10 mouse cellular contexts compared by ENCODE assay signal in genomic region chr12:91787959-91788437, GRCm38 (mm10). TPM values are rescaled to one million over a fixed set of nuclear protein-coding genes. Genes with fewer than 3 reads are reported as not detected.
DNase-seq lines count a peak whose midpoint lies in the region; TF ChIP-seq lines count a peak whose summit lies in the region.
"Had no signal": no experiment of that assay in that cellular context is flagged by ENCODE, and none has a peak within 500 bp of the region (broad histone marks: within the 10 kb centered on the region; RNA-seq: fewer than 3 reads in every experiment).

Gene Ston2, minus strand, starts transcription at chr12:91788387.

- DNase-seq in adrenal gland, postnatal 10 days, result no peak
- no peak for DNase-seq in adrenal gland, adult 2 months
- no peak for DNase-seq in layer of hippocampus, adult 8-10 months (ENCODE audit: low spot score in 2 of 2)
- DNase-seq in layer of hippocampus, adult 11-12 months (ENCODE audit: low spot score), result no peak
- no peak for DNase-seq in left cerebral cortex, postnatal 25 days (ENCODE audit: low spot score in 2 of 2)
- no peak for DNase-seq in cerebellum, adult 11-12 months
- DNase-seq in cerebellum, adult 8-10 months, result no peak
- DNase-seq: cerebellum, adult 9-11 months; heart, postnatal 36 days had no signal

- TF ChIP-seq POLR2A in cortical plate, adult 2 months (IDR thresholded peaks at IDR 0.05; ENCODE audit: extremely low read depth, insufficient read depth, low read length), result no peak

- no peaks in the 10 kb centered on the region for H3K4me1 ChIP-seq in cortical plate, adult 2 months (ENCODE audit: control insufficient read depth, insufficient read depth, low read length)

- H3K27ac ChIP-seq in cortical plate, adult 2 months (ENCODE audit: insufficient read depth, low read length), result no peak within 1 kb of the TSS

- intact Hi-C loops in left cerebral cortex, postnatal 25 days (cut with DNase I), result loop anchor here (2.0 kb wide), 1 partner anchor 147 kb away; no protein-coding TSS in a partner anchor

- no peak for TF ChIP-seq CTCF in cortical plate, adult 2 months (IDR thresholded peaks at IDR 0.05; ENCODE audit: extremely low read depth, insufficient read depth, low read length)

- no peak within 1 kb of the TSS for H3K4me3 ChIP-seq in cortical plate, adult 2 months (ENCODE audit: insufficient read depth, low read length)

RNA-seq across cellular contexts. Expression of gene Ston2, which starts in this region (rescaled TPM):
- 10 to 100 TPM; 10.0 to 12.9 TPM for total RNA-seq in adrenal gland, postnatal 10 days (2021)
- 1 to 10 TPM; 4.6 to 9.7 TPM for total RNA-seq in adrenal gland, adult 2 months (2021)
- polyA plus RNA-seq in adrenal gland, adult 2 months (2012; rRNA removed), result 2.0 and 4.4 TPM in 2 replicates
- total RNA-seq in layer of hippocampus, adult 8-10 months (2022), result 10 to 100 TPM; 30.8 to 32.6 (median 32.0) TPM
- polyA plus RNA-seq in cortical plate, adult 2 months (2012; rRNA removed), result 11.3 and 11.6 TPM in 2 replicates
- 10 to 100 TPM; 14.7 to 20.0 TPM for total RNA-seq in left cerebral cortex, postnatal 25 days (2021)
